Mouse (Mus musculus) cerebellum, adult 9-11 months (tissue): ENCODE results near the gene Tmem165.
A peak's percentile ranks its signal among the peaks of the same experiment; 100 is the strongest.

Source experiments
- DNase-seq: peaks from one replicate; pipeline ENCODE4 v3.0.0; 2022

Tmem165 gene

GRCm38 (mm10) chr5:76175051-76175450 lies 8.6 kb upstream of the Tmem165 start:
- DNase-seq: no peak

GRCm38 (mm10) chr5:76176411-76176810 lies 7.3 kb upstream of the Tmem165 start:
- DNase-seq: no peak

GRCm38 (mm10) chr5:76176841-76177240 lies 6.8 kb upstream of the Tmem165 start:
- DNase-seq: no peak

GRCm38 (mm10) chr5:76177664-76178063 lies 6.0 kb upstream of the Tmem165 start:
- no peak for DNase-seq

GRCm38 (mm10) chr5:76179171-76179570 lies 4.5 kb upstream of the Tmem165 start:
- no peak for DNase-seq

- DNase-seq: no peak
Measured at GRCm38 (mm10) chr5:76179791-76180190, 3.9 kb upstream of the Tmem165 start.

- DNase-seq: peak; percentile 24
Measured at GRCm38 (mm10) chr5:76182326-76182725, 1.4 kb upstream of the Tmem165 start.

- no peak for DNase-seq
Measured at GRCm38 (mm10) chr5:76183043-76183749, 484 bp upstream of the Tmem165 start.

- DNase-seq: peak; percentile 66
Measured at GRCm38 (mm10) chr5:76184286-76185080, 803 bp downstream of the Tmem165 start.

- DNase-seq: no peak
Measured at GRCm38 (mm10) chr5:76187885-76188284, 4.2 kb downstream of the Tmem165 start.

- DNase-seq: no peak
Measured at GRCm38 (mm10) chr5:76190609-76191008, 6.9 kb downstream of the Tmem165 start.

GRCm38 (mm10) chr5:76193075-76193474 lies 9.4 kb downstream of the Tmem165 start:
- no peak for DNase-seq

GRCm38 (mm10) chr5:76194377-76194945 lies 10.8 kb downstream of the Tmem165 start:
- no peak for DNase-seq

GRCm38 (mm10) chr5:76199346-76199745 lies 15.7 kb downstream of the Tmem165 start:
- no peak for DNase-seq

GRCm38 (mm10) chr5:76203171-76203570 lies 19.5 kb downstream of the Tmem165 start:
- no peak for DNase-seq

GRCm38 (mm10) chr5:76205886-76206285 lies 22.2 kb downstream of the Tmem165 start:
- no peak for DNase-seq

GRCm38 (mm10) chr5:76208066-76208465 lies 24.4 kb downstream of the Tmem165 start:
- no peak for DNase-seq

- no peak for DNase-seq
Measured at GRCm38 (mm10) chr5:76216691-76217090, 33.0 kb downstream of the Tmem165 start.

GRCm38 (mm10) chr5:76231171-76231855 lies 47.6 kb downstream of the Tmem165 start:
- no peak for DNase-seq

- DNase-seq: no peak
Measured at GRCm38 (mm10) chr5:76243274-76243673, 59.6 kb downstream of the Tmem165 start.

GRCm38 (mm10) chr5:76243929-76244328 lies 60.2 kb downstream of the Tmem165 start:
- DNase-seq: no peak

GRCm38 (mm10) chr5:76244430-76244829 lies 60.8 kb downstream of the Tmem165 start:
- no peak for DNase-seq

- no peak for DNase-seq
Measured at GRCm38 (mm10) chr5:76245419-76245818, 61.7 kb downstream of the Tmem165 start.
